Mouse (Mus musculus) kidney, embryonic 16.5 days (tissue): Measurements from ENCODE around the gene Pmm1. TPM values are rescaled to one million over a fixed set of nuclear protein-coding genes. Genes with fewer than 3 reads are reported as not detected.

Experiments used
- ATAC-seq: fragments of 200-750 bp; cut with Nextera tagmentation; 2 replicates; pipeline ENCODE4 v1.8.0; 2017; ENCODE audit warnings: moderate TSS enrichment; ENCODE audit not compliant: low FRiP score, low TSS enrichment
- H3K27ac ChIP-seq: fragments of 300-500 bp; sonication (generic); 2 replicates; pipeline ENCODE4 v1.5.1; 2014; ENCODE audit warnings: low read length
- H3K27me3 ChIP-seq: fragments of 300-500 bp; sonication (generic); 2 replicates; pipeline ENCODE4 v1.6.1; 2014; ENCODE audit warnings: low read length, control low read depth, mixed read lengths; ENCODE audit not compliant: insufficient read depth
- H3K36me3 ChIP-seq: fragments of 300-500 bp; sonication (generic); 2 replicates; pipeline ENCODE4 v1.6.1; 2014; ENCODE audit warnings: low read length, control low read depth, mixed read lengths; ENCODE audit not compliant: insufficient read depth
- H3K4me1 ChIP-seq: fragments of 300-500 bp; sonication (generic); 2 replicates; pipeline ENCODE4 v1.6.1; 2014; ENCODE audit warnings: low read length, control low read depth, mixed read lengths; ENCODE audit not compliant: insufficient read depth
- H3K4me2 ChIP-seq: fragments of 300-500 bp; sonication (generic); replicated peaks from 2 replicates; pipeline ENCODE4 v1.6.1; 2014; ENCODE audit warnings: low read depth, low read length
- H3K4me3 ChIP-seq: fragments of 300-500 bp; sonication (generic); 2 replicates; pipeline ENCODE4 v1.5.1; 2014; ENCODE audit warnings: mild to moderate bottlenecking, low read length
- H3K9ac ChIP-seq: fragments of 300-500 bp; sonication (generic); replicated peaks from 2 replicates; pipeline ENCODE4 v1.6.1; 2014; ENCODE audit warnings: low read length
- H3K9me3 ChIP-seq: fragments of 300-500 bp; sonication (generic); 2 replicates; pipeline ENCODE4 v1.6.1; 2016; ENCODE audit warnings: low read length, control low read depth
- WGBS: fragments of 180-500 bp; shearing (Covaris S2); extraction: QIAGEN DNeasy Blood & Tissue Kit; methylation state at CpG from one replicate; pipeline ENCODE4 v1.1.7; 2014; 5-methylcytosine and 5-hydroxymethylcytosine counted together
- polyA plus RNA-seq: library from polyadenylated mRNA; unstranded; fragments of >200 nt; fragmentation: Nextera tagmentation; extraction: Ambion mirVana; gene quantifications from 2 replicates; pipeline ENCODE4 v1.2.1, GENCODE M21; 2015

The Pmm1 gene
- polyA plus RNA-seq, 1 experiment from 2014 or later: 37.3 TPM

DNA sequence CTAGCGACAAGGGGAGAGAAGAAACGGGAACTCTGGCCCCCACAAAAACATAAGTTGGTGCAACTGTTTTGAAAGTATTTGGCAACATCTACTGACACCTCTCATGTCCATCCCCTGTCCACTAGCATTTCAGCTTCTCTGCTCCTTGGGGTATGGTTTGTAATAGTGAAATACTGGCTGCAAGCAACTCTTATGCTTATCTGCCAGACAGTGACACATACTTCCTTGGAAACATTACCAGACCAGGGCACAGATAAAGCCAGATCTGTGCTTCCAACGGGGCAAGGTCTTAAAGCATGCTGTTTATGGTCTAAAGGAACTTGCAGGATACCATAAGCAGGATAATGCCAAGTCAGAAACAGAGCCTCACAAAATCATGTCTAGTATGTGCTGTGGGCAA, 1.8 kb downstream of the Pmm1 start:
- no peak overlapping the region for H3K4me3 ChIP-seq
- H3K9ac ChIP-seq: no peak overlapping the region
- no peak for ATAC-seq
- no peak overlapping the region for H3K4me2 ChIP-seq
- 93% methylated on average over 3 of the region's 3 CpGs for WGBS
- no peaks in the 10 kb centered on the region for H3K9me3 ChIP-seq
- no peaks in the 10 kb centered on the region for H3K27me3 ChIP-seq
- H3K27ac ChIP-seq: no peak overlapping the region
- 0 out of 2 replicates have a peak, but pooled peaks cover 4% of the 10 kb centered on the region for H3K4me1 ChIP-seq
- H3K36me3 ChIP-seq: peaks cover 14% of the 10 kb centered on the region; the same call in 1 of the 2 replicates

- Histone ChIP-seq H3K4me1 (0 out of 2 replicates have a peak, but pooled peaks cover 4% of the 10 kb centered on the region), H3K27me3 (no peaks in the 10 kb centered on the region), H3K4me3 (no peak overlapping the region), H3K36me3 (peaks cover 14% of the 10 kb centered on the region; the same call in 1 of the 2 replicates), H3K9ac (no peak overlapping the region), H3K27ac (no peak overlapping the region), H3K4me2 (no peak overlapping the region), H3K9me3 (no peaks in the 10 kb centered on the region)
- ATAC-seq: no peak
- WGBS: 80% methylated on average over 11 of the region's 11 CpGs
Measured at GRCm38 (mm10) chr15:81957598-81957997, 3.1 kb downstream of the Pmm1 start.

DNA sequence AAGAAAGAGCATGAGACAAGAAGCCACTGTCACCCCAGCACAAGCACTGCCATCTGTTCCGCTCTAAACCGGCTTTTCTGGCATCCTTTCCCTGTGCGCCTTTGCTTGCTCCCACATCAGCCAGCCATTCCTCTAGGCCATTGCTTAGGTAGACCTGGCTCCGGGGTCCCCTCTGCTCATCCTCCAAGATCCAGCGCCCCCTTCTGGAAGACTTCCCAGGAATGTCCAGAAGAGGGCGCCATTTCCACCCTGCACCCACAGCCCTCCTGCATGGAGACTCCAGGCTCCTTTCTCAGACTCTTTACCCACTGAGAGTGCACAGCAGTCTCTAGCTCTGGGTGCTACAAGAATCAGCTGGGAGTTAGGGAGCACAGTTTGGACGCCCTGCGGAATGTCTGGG, 4.3 kb downstream of the Pmm1 start:
- no peak for ATAC-seq

GRCm38 (mm10) chr15:81955414-81955813, 5.3 kb downstream of the Pmm1 start:
- no peak overlapping the region for H3K9ac ChIP-seq
- no peaks in the 10 kb centered on the region for H3K27me3 ChIP-seq
- 90% methylated on average over 15 of the region's 15 CpGs for WGBS
- no peaks in the 10 kb centered on the region for H3K9me3 ChIP-seq
- no peak overlapping the region for H3K27ac ChIP-seq
- no peak overlapping the region for H3K4me2 ChIP-seq
- peaks cover 14% of the 10 kb centered on the region; the same call in 1 of the 2 replicates for H3K36me3 ChIP-seq
- no peak for ATAC-seq
- H3K4me1 ChIP-seq: 0 out of 2 replicates have a peak, but pooled peaks cover 4% of the 10 kb centered on the region
- H3K4me3 ChIP-seq: no peak overlapping the region

More for the DNA sequence above, 4.3 kb downstream of the Pmm1 start:
- Histone ChIP-seq H3K4me1 (0 out of 2 replicates have a peak, but pooled peaks cover 4% of the 10 kb centered on the region), H3K36me3 (peaks cover 14% of the 10 kb centered on the region; the same call in 1 of the 2 replicates), H3K27ac (no peak overlapping the region), H3K4me2 (no peak overlapping the region), H3K9me3 (no peaks in the 10 kb centered on the region), H3K9ac (no peak overlapping the region), H3K4me3 (no peak overlapping the region), H3K27me3 (no peaks in the 10 kb centered on the region)
- 63% methylated on average over 8 of the region's 8 CpGs for WGBS

- H3K9ac ChIP-seq: no peak overlapping the region
- H3K4me3 ChIP-seq: no peak overlapping the region
- H3K36me3 ChIP-seq: peaks cover 14% of the 10 kb centered on the region
- no peak overlapping the region for H3K27ac ChIP-seq
- WGBS: 93% methylated on average over 6 of the region's 6 CpGs
- ATAC-seq: no peak
- H3K4me2 ChIP-seq: no peak overlapping the region
- 0 out of 2 replicates have a peak, but pooled peaks cover under 1% of the 10 kb centered on the region for H3K4me1 ChIP-seq
- no peaks in the 10 kb centered on the region for H3K27me3 ChIP-seq
- H3K9me3 ChIP-seq: no peaks in the 10 kb centered on the region
Measured at GRCm38 (mm10) chr15:81954716-81955115, 6.0 kb downstream of the Pmm1 start.

DNA sequence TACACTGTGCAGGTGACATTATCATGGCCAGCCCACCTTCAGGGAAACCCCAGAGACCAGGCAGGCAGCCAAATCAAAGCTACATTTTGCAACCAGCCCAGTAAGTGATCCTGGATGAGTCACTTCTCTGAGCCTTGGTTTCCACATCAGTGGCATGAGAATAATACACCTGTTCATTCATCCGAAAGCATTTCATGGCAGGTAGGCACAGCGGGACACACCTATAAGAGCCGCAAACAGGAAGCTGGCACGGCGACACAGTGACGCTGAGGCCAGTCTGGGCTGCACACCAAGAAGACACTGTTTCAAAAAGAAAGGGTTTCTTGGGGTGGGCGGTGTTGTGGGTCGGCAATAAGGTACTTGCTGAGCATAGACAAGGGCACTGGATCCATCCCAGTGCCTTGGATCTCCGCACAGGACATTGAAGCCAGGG, 6.6 kb downstream of the Pmm1 start:
- H3K4me1 ChIP-seq: no peaks in the 10 kb centered on the region
- 88% methylated on average over 9 of the region's 9 CpGs for WGBS
- H3K9me3 ChIP-seq: no peaks in the 10 kb centered on the region
- no peak overlapping the region for H3K9ac ChIP-seq
- H3K4me2 ChIP-seq: no peak overlapping the region
- H3K4me3 ChIP-seq: no peak overlapping the region
- no peaks in the 10 kb centered on the region for H3K27me3 ChIP-seq
- ATAC-seq: no peak
- H3K36me3 ChIP-seq: peaks cover 14% of the 10 kb centered on the region
- H3K27ac ChIP-seq: no peak overlapping the region

DNA sequence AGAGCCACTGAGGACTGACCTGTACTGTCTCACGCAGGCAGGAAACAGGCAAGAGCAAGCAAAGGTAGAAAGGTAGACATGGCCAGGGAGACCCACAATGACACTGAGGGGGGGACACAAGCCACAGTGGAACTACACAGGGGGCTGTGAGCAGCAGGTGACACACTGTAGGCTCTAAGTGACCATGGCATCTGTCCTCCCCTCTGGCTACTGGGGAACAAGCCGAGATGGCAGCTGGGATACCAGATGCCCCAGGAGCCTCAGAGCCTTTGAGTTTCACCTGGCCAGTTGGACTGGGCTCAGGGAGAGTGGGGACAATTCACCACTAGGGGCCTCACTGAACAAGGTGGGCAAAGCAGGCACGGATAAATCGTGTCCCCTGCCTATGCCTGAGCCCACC, 8.4 kb downstream of the Pmm1 start:
- ATAC-seq: no peak
- Histone ChIP-seq H3K4me3 (no peak overlapping the region), H3K36me3 (peaks cover 14% of the 10 kb centered on the region)

GRCm38 (mm10) chr15:81951159-81951558, 9.6 kb downstream of the Pmm1 start:
- Histone ChIP-seq H3K27ac (no peak overlapping the region), H3K9me3 (no peaks in the 10 kb centered on the region), H3K4me3 (no peak overlapping the region), H3K4me1 (no peaks in the 10 kb centered on the region), H3K9ac (no peak overlapping the region), H3K4me2 (no peak overlapping the region), H3K27me3 (no peaks in the 10 kb centered on the region), H3K36me3 (peaks cover 14% of the 10 kb centered on the region)
- 85% methylated on average over 9 of the region's 9 CpGs for WGBS
- ATAC-seq: no peak

More for the DNA sequence above, 8.4 kb downstream of the Pmm1 start:
- no peaks in the 10 kb centered on the region for H3K27me3 ChIP-seq
- no peaks in the 10 kb centered on the region for H3K4me1 ChIP-seq
- no peak overlapping the region for H3K4me2 ChIP-seq
- no peaks in the 10 kb centered on the region for H3K9me3 ChIP-seq
- H3K9ac ChIP-seq: no peak overlapping the region
- H3K27ac ChIP-seq: no peak overlapping the region
- WGBS: 87% methylated on average over 4 of the region's 4 CpGs

- ATAC-seq: no peak
- Histone ChIP-seq H3K4me1 (no peaks in the 10 kb centered on the region), H3K36me3 (peaks cover 14% of the 10 kb centered on the region), H3K9ac (no peak overlapping the region), H3K4me2 (no peak overlapping the region), H3K9me3 (no peaks in the 10 kb centered on the region), H3K27me3 (no peaks in the 10 kb centered on the region), H3K4me3 (no peak overlapping the region), H3K27ac (no peak overlapping the region)
- WGBS: 66% methylated on average over 5 of the region's 5 CpGs
Measured at GRCm38 (mm10) chr15:81950716-81951115, 10.0 kb downstream of the Pmm1 start.

DNA sequence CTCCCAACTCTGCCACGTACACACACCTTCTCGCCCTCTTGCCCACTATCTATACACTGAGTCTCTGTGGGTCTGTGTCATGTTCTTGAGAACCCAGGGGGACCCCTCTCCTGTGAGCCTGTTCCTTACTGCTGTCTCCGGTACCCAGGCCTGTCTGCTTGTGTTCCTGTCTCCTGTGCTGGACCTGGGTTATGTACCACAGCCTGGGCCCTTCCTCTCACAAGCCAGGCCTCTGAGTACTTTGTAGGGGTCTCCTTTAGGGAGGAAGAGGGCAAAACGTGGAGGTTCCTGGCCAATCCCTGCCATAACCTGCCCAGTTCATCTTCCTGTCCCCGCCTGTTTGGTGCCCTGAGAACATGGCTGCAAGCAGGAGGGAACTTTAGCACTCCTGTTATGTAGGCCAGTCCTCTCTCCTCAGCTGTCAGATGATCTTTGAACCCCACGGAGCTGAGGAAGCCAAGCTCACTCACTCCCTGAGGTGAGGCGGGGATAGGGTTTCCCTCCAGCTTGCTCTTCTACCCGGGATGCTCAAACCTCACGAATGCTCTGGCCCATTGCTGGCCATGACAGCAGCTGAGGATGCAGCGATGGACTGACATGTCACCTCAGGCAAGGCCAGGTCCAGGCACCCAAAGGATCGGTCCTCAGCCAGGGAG, 11.1 kb downstream of the Pmm1 start:
- Histone ChIP-seq H3K27ac (no peak overlapping the region), H3K9me3 (no peaks in the 10 kb centered on the region), H3K36me3 (peaks cover 7% of the 10 kb centered on the region), H3K4me2 (no peak overlapping the region), H3K4me3 (no peak overlapping the region), H3K27me3 (no peaks in the 10 kb centered on the region), H3K9ac (no peak overlapping the region), H3K4me1 (no peaks in the 10 kb centered on the region)
- WGBS: 60% methylated on average over 11 of the region's 11 CpGs
- no peak for ATAC-seq
